Mouse (Mus musculus) bone marrow, adult 2 months (tissue): ENCODE data around the gene Ap3d1.

Experiments
- CTCF ChIP-seq: fragments of 200-500 bp; IDR thresholded peaks from 2 replicates; pipeline ENCODE4 v1.5.1; 2011; ENCODE audit warnings: low read length, control low read depth; ENCODE audit not compliant: control insufficient read depth, insufficient read depth
- POLR2A ChIP-seq: fragments of 200-500 bp; IDR thresholded peaks from 2 replicates; pipeline ENCODE4 v1.6.1; 2011; ENCODE audit warnings: low read depth, mild to moderate bottlenecking, control low read depth, low read length, borderline replicate concordance; ENCODE audit not compliant: control insufficient read depth

DNA sequence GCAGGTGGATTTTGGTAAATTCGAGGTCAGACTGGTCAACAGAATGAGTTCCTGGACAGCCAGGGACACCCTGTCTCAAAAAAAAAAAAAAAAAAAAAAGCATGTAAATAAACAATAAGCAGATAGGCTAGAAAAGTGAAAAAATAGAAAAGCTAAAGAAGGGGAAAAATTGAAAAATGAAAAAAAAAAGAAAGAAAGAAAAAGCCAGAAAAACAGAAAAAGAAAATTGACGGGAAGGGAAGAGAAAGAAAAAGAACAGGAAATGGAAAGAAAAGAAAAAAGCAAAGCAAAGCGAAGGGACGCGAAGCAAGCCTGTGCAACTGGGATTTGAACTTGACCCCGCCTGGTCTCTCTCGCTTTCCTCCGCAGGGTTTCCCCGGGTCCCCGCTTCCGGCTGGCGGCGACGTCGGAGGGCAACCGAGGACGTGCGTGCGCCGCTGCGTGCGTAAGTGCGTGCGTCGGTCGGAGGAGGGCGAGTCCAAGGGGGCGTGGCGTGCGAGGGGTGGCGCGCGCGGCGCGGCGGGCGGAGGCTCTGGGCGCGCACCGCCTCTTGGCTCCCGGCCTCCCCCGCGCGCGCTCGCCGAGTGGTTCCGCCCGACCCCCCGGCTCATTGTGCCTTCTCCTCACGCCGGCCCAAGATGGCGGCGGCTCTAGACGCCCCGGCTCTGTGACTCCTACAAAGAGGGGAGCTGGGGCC, 12.7 kb upstream of the Ap3d1 start, which contains the start of gene Dot1l:
- TF ChIP-seq POLR2A, result peak; percentile 55; the same call in 1 of the 2 replicates
- no peak; the same call in 1 of the 2 replicates for TF ChIP-seq CTCF
